Mouse (Mus musculus) C2C12 (cell line): ENCODE results near the gene Xrcc2. TPM values are rescaled to one million over a fixed set of nuclear protein-coding genes. Genes with fewer than 3 reads are reported as not detected.

Source experiments
- H3K27me3 ChIP-seq: one replicate; pipeline ENCODE4 v1.6.1; 2011; ENCODE audit not compliant: control insufficient read depth, insufficient read depth, insufficient read length
- H3K36me3 ChIP-seq: one replicate; pipeline ENCODE4 v1.6.1; 2011; ENCODE audit not compliant: control insufficient read depth, insufficient read depth
- H3K4me3 ChIP-seq: one replicate; pipeline ENCODE4 v1.5.1; 2011; ENCODE audit warnings: mild to moderate bottlenecking, control low read depth; ENCODE audit not compliant: poor library complexity, insufficient read depth, severe bottlenecking
- H3K79me2 ChIP-seq: one replicate; pipeline ENCODE4 v1.6.1; 2011; ENCODE audit not compliant: control insufficient read depth, insufficient read depth
- H3K79me3 ChIP-seq: one replicate; pipeline ENCODE4 v1.6.1; 2011; ENCODE audit warnings: low read depth, control low read depth
- H3ac ChIP-seq: one replicate; pipeline ENCODE3; 2011; ENCODE audit warnings: low read depth; ENCODE audit not compliant: control insufficient read depth, insufficient read length
- CEBPB ChIP-seq: IDR thresholded peaks from one replicate; pipeline ENCODE4 v1.6.1; 2011; ENCODE audit warnings: low read depth, mild to moderate bottlenecking, control low read depth, moderate library complexity
- CTCF ChIP-seq: IDR thresholded peaks from one replicate; pipeline ENCODE4 v1.5.1; 2011; ENCODE audit not compliant: control insufficient read depth, insufficient read depth, insufficient read length
- FOSL1 ChIP-seq: IDR thresholded peaks from one replicate; pipeline ENCODE4 v1.8.0; 2011; ENCODE audit warnings: mild to moderate bottlenecking, low read length; ENCODE audit not compliant: poor library complexity, insufficient read depth, severe bottlenecking
- MAX ChIP-seq: IDR thresholded peaks from one replicate; pipeline ENCODE4 v1.6.1; 2011; ENCODE audit warnings: mild to moderate bottlenecking, control low read depth
- MYOD1 ChIP-seq: IDR thresholded peaks from one replicate; pipeline ENCODE4 v1.6.1; 2011; ENCODE audit warnings: low read depth; ENCODE audit not compliant: control insufficient read depth, insufficient read length
- MYOG ChIP-seq: IDR thresholded peaks from one replicate; pipeline ENCODE4 v1.6.1; 2011; ENCODE audit not compliant: control insufficient read depth, insufficient read length; ENCODE audit errors: extremely low read depth
- USF1 ChIP-seq: IDR thresholded peaks from one replicate; pipeline ENCODE4 v1.6.1; 2011; ENCODE audit warnings: low read depth, mild to moderate bottlenecking, control low read depth, moderate library complexity
- polyA plus RNA-seq: library from polyadenylated mRNA; unstranded; fragments of >200 nt; fragmentation: generic; extraction: Trizol; gene quantifications from one replicate; pipeline ENCODE4 v1.2.1, GENCODE M21; 2012; ENCODE audit warnings: missing spikeins

The Xrcc2 gene
- polyA plus RNA-seq, 1 experiment: 7.2 TPM

DNA sequence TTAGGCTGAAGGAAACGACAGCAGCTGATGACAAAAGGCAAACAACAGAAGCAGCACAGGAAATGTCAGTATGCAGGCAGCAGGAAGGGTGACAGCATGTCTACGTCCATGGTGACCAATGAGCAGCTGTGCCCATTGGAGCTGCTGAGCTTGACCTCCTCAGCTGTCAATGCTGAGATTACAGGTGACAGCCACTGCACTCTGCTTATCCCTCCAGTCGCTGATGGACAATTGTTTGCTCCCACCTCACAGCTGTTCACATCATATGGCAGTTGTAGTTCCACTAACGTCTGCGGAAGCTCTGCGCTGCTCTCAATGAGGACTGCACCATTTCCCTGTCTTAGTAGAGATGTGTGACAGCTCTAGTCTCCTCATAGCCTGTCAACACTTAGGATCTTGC, 9.8 kb downstream of the Xrcc2 start:
- H3K27me3 ChIP-seq: no peaks in the 10 kb centered on the region
- H3K79me2 ChIP-seq: peaks cover 45% of the 10 kb centered on the region
- peaks cover 43% of the 10 kb centered on the region for H3K36me3 ChIP-seq
- no peak for TF ChIP-seq FOSL1
- TF ChIP-seq MYOD1: no peak
- no peak for TF ChIP-seq CEBPB
- no peak for TF ChIP-seq MAX
- TF ChIP-seq USF1: no peak
- no peak overlapping the region for H3K4me3 ChIP-seq
- no peak overlapping the region for H3ac ChIP-seq
- H3K79me3 ChIP-seq: peaks cover 11% of the 10 kb centered on the region

GRCm38 (mm10) chr5:25671696-25672520, 33.7 kb downstream of the Xrcc2 start:
- Histone ChIP-seq H3K36me3 (no peaks in the 10 kb centered on the region), H3K4me3 (no peak overlapping the region), H3K79me2 (no peaks in the 10 kb centered on the region), H3K27me3 (no peaks in the 10 kb centered on the region), H3ac (no peak overlapping the region), H3K79me3 (no peaks in the 10 kb centered on the region)
- TF ChIP-seq FOSL1: no peak
- TF ChIP-seq CTCF: no peak
- TF ChIP-seq CEBPB: no peak
- TF ChIP-seq MYOD1: no peak
- no peak for TF ChIP-seq MAX
- no peak for TF ChIP-seq USF1
- TF ChIP-seq MYOG: no peak

GRCm38 (mm10) chr5:25671051-25671450, 34.6 kb downstream of the Xrcc2 start:
- H3K79me3 ChIP-seq: no peaks in the 10 kb centered on the region
- H3K4me3 ChIP-seq: no peak overlapping the region
- no peaks in the 10 kb centered on the region for H3K79me2 ChIP-seq

DNA sequence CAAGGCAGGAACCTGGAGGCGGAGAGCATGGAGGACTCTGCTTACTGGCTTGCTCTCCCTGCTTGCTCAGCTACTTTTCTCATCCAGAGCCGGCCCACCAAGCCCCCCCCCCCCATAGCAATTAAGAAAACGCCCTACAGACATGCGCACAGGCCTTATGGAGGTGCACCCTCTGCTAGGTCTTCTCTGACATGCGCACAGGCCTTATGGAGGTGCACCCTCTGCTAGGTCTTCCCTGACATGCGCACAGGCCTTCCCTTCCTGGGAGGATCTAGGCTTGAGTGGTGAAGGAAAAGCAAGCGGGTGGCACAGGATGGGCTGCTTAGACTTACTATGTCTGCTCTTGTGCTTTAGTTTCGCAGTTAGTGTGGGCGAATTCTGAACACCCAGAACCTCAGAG, 37.3 kb downstream of the Xrcc2 start:
- Histone ChIP-seq H3ac (no peak overlapping the region), H3K4me3 (no peak overlapping the region), H3K36me3 (no peaks in the 10 kb centered on the region), H3K27me3 (no peaks in the 10 kb centered on the region), H3K79me3 (no peaks in the 10 kb centered on the region), H3K79me2 (no peaks in the 10 kb centered on the region)
- TF ChIP-seq MYOG (no peak), FOSL1 (no peak), MYOD1 (no peak), CTCF (no peak), USF1 (no peak), CEBPB (no peak), MAX (no peak)

More at GRCm38 (mm10) chr5:25671051-25671450, 34.6 kb downstream of the Xrcc2 start:
- Histone ChIP-seq H3ac (no peak overlapping the region), H3K27me3 (no peaks in the 10 kb centered on the region), H3K36me3 (no peaks in the 10 kb centered on the region)
- TF ChIP-seq MYOD1 (no peak), FOSL1 (no peak), CTCF (no peak), USF1 (no peak), MAX (no peak), MYOG (no peak), CEBPB (no peak)

DNA sequence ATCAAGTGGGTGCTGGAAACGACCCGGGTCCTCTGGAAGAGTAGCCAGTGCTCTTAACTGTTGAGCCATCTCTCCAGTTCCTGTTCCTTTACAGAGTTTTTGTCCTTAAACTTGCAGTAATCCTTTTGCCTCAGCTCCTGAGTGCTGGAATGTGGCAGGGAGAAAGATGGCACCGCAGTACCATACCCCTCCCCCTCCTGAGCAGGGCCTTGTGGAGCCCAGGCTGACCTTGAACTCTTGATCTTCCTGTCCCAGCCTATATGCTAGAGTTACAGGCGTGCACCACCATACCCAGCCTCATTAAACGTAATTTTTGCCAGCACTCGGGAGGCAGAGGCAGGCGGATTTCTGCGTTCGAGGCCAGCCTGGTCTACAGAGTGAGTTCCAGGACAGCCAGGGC, 38.9 kb downstream of the Xrcc2 start:
- no peaks in the 10 kb centered on the region for H3K79me3 ChIP-seq
- TF ChIP-seq CTCF: no peak
- TF ChIP-seq FOSL1: no peak
- TF ChIP-seq MAX: no peak
- TF ChIP-seq MYOD1: no peak
- TF ChIP-seq USF1: no peak
- no peak for TF ChIP-seq MYOG
- no peak for TF ChIP-seq CEBPB
- H3K36me3 ChIP-seq: no peaks in the 10 kb centered on the region

GRCm38 (mm10) chr5:25666108-25666507, 39.5 kb downstream of the Xrcc2 start:
- H3K27me3 ChIP-seq: no peaks in the 10 kb centered on the region

More for the DNA sequence above, 38.9 kb downstream of the Xrcc2 start:
- Histone ChIP-seq H3ac (no peak overlapping the region), H3K4me3 (no peak overlapping the region), H3K27me3 (no peaks in the 10 kb centered on the region), H3K79me2 (no peaks in the 10 kb centered on the region)

More at GRCm38 (mm10) chr5:25666108-25666507, 39.5 kb downstream of the Xrcc2 start:
- no peak for TF ChIP-seq CTCF
- no peak for TF ChIP-seq MAX
- no peak for TF ChIP-seq MYOG
- no peak for TF ChIP-seq FOSL1
- no peak for TF ChIP-seq CEBPB
- TF ChIP-seq USF1: no peak
- no peaks in the 10 kb centered on the region for H3K36me3 ChIP-seq
- no peaks in the 10 kb centered on the region for H3K79me2 ChIP-seq
- H3K4me3 ChIP-seq: no peak overlapping the region
- H3K79me3 ChIP-seq: no peaks in the 10 kb centered on the region
- no peak overlapping the region for H3ac ChIP-seq
